8 mouse cellular contexts compared by ENCODE assay signal in the genomic region with DNA sequence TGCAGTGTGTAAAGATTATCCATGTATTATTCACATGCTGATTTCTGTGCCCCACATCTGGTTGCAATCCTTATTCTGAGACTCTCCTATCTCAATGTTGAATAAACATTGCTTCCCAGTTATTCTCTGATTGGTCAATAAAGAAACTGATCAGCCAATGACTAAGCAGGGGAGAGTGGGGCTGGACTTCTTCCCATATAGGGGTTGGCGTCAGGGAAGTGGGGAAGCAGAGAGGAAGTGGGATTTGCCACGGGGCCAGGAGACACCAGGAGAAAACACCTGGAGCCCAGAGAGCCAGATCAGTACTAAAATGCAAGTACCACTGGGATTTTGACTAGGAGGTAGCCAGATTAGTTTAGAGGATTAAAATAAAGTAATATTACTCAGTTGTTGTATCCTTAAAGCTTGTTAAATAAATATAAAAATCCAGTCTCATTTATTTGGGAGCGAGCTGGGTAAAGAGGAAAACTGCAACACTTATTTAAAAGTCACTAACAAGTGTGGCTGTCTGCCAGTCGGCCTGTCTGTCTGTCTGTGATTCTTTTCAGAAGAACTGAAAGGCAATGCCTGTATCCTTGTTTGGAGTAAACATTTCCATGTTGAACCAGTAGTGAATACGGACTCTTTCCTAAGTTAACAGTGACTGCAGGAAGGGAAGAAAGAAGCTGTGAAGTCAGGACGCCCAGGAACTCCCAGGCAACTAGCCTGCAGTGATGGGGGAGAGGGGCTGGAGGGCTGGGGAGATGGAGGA. TPM values are rescaled to one million over a fixed set of nuclear protein-coding genes. Genes with fewer than 3 reads are reported as not detected.
A peak's percentile ranks its signal among the peaks of the same experiment; 100 is the strongest.
DNase-seq lines count a peak whose midpoint lies in the region; ATAC-seq lines count a peak whose summit lies in the region.

No protein-coding gene starts in this region.

- H3K27ac ChIP-seq in liver, embryonic 11.5 days (ENCODE audit: low read depth, low read length): no peak overlapping the region

- peak overlapping the region; percentile 26 for H3K4me2 ChIP-seq in liver, embryonic 11.5 days

- DNase-seq in adrenal gland, adult 2 months: peak; percentile 50
- DNase-seq in adrenal gland, adult 18-20 months (ENCODE audit: low spot score in 2 of 2): no peak
- DNase-seq in 3134 (ENCODE audit: extremely low read depth, insufficient read length, low spot score): peak; percentile 20
- peak; percentile 65 for DNase-seq in fibroblast of lung, adult 2 months (ENCODE audit: low read depth)
- no peak for DNase-seq in liver, embryonic 11.5 days (ENCODE audit: low spot score)
- no peak for DNase-seq in left cerebral cortex, adult 18-20 months (ENCODE audit: low spot score in 2 of 2)
- no peak for DNase-seq in cerebellum, adult 8-10 months

- H3K9ac ChIP-seq in liver, embryonic 11.5 days (ENCODE audit: low read depth, low read length): no peak overlapping the region

- no peak for ATAC-seq in liver, embryonic 11.5 days (replicated peaks; ENCODE audit: low FRiP score)
- ATAC-seq in inflammation-experienced regulatory T-cells, adult 6 months: no peak

- H3K36me3 ChIP-seq in liver, embryonic 11.5 days (ENCODE audit: control insufficient read depth, insufficient read depth, low read length): no peaks in the 10 kb centered on the region

- H3K4me3 ChIP-seq in liver, embryonic 11.5 days (ENCODE audit: low read depth, low read length): no peak overlapping the region

- 33% methylated on average over 6 of the region's 6 CpGs for WGBS in liver, embryonic 11.5 days

- H3K27me3 ChIP-seq in liver, embryonic 11.5 days (replicated peaks; ENCODE audit: control insufficient read depth, insufficient read depth, low read length): no peaks in the 10 kb centered on the region

- no peaks in the 10 kb centered on the region for H3K9me3 ChIP-seq in liver, embryonic 11.5 days (ENCODE audit: control insufficient read depth, low read length)

- 0 out of 2 replicates have a peak, but pooled peaks cover 2% of the 10 kb centered on the region for H3K4me1 ChIP-seq in liver, embryonic 11.5 days (replicated peaks; ENCODE audit: control insufficient read depth, insufficient read depth, low read length)

RNA-seq across cellular contexts. Expression of a gene that starts 19.9 kb away (rescaled TPM):
- 100 to 1,000 TPM; 356 to 495 TPM for total RNA-seq in adrenal gland, adult 2 months (2021)
- polyA plus RNA-seq in adrenal gland, adult 2 months (2012; rRNA removed): 224 and 272 TPM in 2 replicates
- total RNA-seq in adrenal gland, adult 18-20 months (2021): 100 to 1,000 TPM; 343 to 464 TPM
- polyA plus RNA-seq in liver, embryonic 11.5 days (2014; fragmentation: Nextera tagmentation; extraction: Ambion mirVana): 345 and 405 TPM in 2 replicates
- total RNA-seq in left cerebral cortex, adult 18-20 months (2021): 100 to 1,000 TPM; 288 to 316 TPM
- 100 to 1,000 TPM in 1 of 3 experiments, 10 to 100 TPM in 2; 79.8 to 102 (median 98.3) TPM for polyA plus RNA-seq in inflammation-experienced regulatory T-cells, adult 6 months (2017; shearing (Covaris generic))

RNA-seq across cellular contexts. Expression of a gene that starts 56.2 kb away (rescaled TPM):
- 10 to 100 TPM; 38.5 to 56.8 TPM for total RNA-seq in adrenal gland, adult 2 months (2021)
- polyA plus RNA-seq in adrenal gland, adult 2 months (2012; rRNA removed): 43.3 and 58.2 TPM in 2 replicates
- 10 to 100 TPM; 33.7 to 41.3 TPM for total RNA-seq in adrenal gland, adult 18-20 months (2021)
- polyA plus RNA-seq in liver, embryonic 11.5 days (2014; fragmentation: Nextera tagmentation; extraction: Ambion mirVana): 55.1 and 58.8 TPM in 2 replicates
- total RNA-seq in left cerebral cortex, adult 18-20 months (2021): 10 to 100 TPM; 30.6 to 33.2 TPM
- 10 to 100 TPM; 27.3 to 32.2 (median 29.9) TPM for polyA plus RNA-seq in inflammation-experienced regulatory T-cells, adult 6 months (2017; shearing (Covaris generic))

Comparison
In these comparisons a context has a peak if more than half of its experiments do, and no peak if none do; other contexts are left out.
1. DNase-seq: peak in adrenal gland, adult 2 months (single experiment), 3134 (single experiment) and fibroblast of lung, adult 2 months (single experiment); none in adrenal gland, adult 18-20 months (0 of 2), liver, embryonic 11.5 days (single experiment), left cerebral cortex, adult 18-20 months (0 of 2) and cerebellum, adult 8-10 months (single experiment).